Mouse (Mus musculus) bone marrow macrophage, adult 2 months (primary cell): ENCODE data around the gene Lrrc41. TPM values are rescaled to one million over a fixed set of nuclear protein-coding genes. Genes with fewer than 3 reads are reported as not detected.
A peak's percentile ranks its signal among the peaks of the same experiment; 100 is the strongest.

Experiments used
- H3K27ac ChIP-seq: 2 replicates; pipeline ENCODE4 v1.5.1; 2012; ENCODE audit warnings: low read depth, low read length; ENCODE audit not compliant: insufficient read depth
- H3K4me1 ChIP-seq: 2 replicates; pipeline ENCODE4 v1.6.1; 2012; ENCODE audit warnings: low read length; ENCODE audit not compliant: control insufficient read depth, insufficient read depth
- H3K4me3 ChIP-seq: 2 replicates; pipeline ENCODE4 v1.5.1; 2012; ENCODE audit warnings: mild to moderate bottlenecking, low read length, moderate library complexity; ENCODE audit not compliant: insufficient read depth
- CTCF ChIP-seq: IDR thresholded peaks from 2 replicates; pipeline ENCODE4 v1.5.1; 2012; ENCODE audit warnings: low read depth, mild to moderate bottlenecking, low read length, moderate library complexity
- POLR2A ChIP-seq: IDR thresholded peaks from 2 replicates; pipeline ENCODE4 v1.6.1; 2012; ENCODE audit warnings: mild to moderate bottlenecking, low read depth, low read length, borderline replicate concordance
- polyA plus RNA-seq: library from polyadenylated mRNA; stranded (reverse); fragments of >200 nt; gene quantifications from 2 replicates; pipeline ENCODE4 v1.2.4, GENCODE M21; 2012; ENCODE audit not compliant: missing spikeins, insufficient read depth, insufficient read length

Lrrc41 gene
- polyA plus RNA-seq, 1 experiment, result 28.2 TPM

DNA sequence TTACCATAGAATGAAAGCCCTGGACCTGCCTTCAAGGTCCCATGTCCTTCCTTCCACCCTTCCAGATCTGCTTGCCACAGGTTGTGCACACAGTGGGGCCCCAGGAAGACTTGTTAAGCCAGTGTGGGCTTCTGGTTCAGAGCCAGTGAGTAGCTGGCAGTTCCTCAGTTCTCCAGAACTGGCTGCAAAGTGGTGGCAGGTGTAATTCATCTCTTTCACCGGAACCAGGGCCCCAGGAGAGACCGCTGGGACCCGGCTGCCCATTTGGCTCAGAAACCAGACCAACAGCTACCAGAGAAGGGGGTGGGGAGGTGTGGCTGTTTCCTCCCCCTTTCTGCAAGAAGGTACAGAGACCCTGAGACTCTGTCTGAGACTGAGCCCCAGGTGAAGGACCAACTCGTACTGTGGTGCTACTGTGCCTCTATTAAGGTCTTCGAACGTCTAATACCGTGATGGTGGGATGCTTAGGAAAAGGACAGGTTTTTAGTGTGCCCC is 68.3 kb downstream of the Lrrc41 start:
- Histone ChIP-seq H3K4me3 (no peak overlapping the region), H3K27ac (no peak overlapping the region), H3K4me1 (0 out of 2 replicates have a peak, but pooled peaks cover 2% of the 10 kb centered on the region)
- TF ChIP-seq CTCF, result no peak
- TF ChIP-seq POLR2A, result no peak

DNA sequence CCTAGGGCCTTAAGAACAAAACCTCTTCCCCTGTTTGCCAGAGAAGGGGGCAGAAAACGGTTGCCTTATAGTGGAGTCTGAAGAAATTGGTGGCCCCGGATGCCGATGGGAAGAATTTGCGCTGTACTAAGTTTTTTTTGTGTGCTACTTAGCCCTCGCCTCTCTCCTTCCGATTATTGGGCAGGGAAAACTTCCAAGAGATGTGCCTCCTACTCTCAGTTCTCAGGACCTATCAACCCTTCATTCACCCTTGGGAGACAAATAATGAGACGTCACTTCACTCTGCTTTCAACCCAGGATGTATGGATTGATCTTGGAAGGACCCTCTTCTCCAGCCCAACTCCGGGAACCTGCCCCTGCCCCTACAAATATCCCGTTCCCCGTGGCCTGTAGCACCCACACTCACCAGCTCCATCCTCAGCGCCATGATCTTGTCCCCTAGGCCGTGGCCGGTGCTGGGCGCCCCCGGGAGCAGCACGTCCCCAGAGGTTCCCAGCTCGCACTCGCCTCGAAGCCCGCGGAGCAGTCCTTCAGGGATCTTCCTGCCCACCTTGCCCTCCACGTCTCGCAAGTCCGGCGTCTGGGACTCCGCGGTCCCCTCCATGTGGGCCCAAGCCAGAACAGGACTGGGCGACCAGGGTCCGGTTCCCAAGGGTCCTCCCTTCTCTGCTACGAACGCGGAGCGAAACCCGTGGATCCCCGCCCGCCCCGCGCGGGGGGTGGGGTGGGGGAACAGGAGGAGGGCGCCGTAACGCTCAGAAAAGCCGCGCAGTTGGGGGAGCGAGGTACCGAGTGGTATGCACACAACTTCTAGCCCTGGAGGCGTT is 69.0 kb downstream of the Lrrc41 start:
- H3K4me3 ChIP-seq, result peak overlapping the region; percentile 62
- H3K27ac ChIP-seq, result no peak overlapping the region
- H3K4me1 ChIP-seq, result 0 out of 2 replicates have a peak, but pooled peaks cover 2% of the 10 kb centered on the region
- TF ChIP-seq POLR2A, result no peak
- no peak for TF ChIP-seq CTCF

Other genes with a start within 250 kb of the Lrrc41 start
- gene Mob3c, start 247.2 kb upstream of the Lrrc41 start, polyA plus RNA-seq, result 25.3 and 27.5 TPM in 2 replicates
- gene Mknk1, start 236.1 kb upstream of the Lrrc41 start, polyA plus RNA-seq, result 138 and 149 TPM in 2 replicates
- not detected in 2 replicates for gene Kncn, start 190.9 kb upstream of the Lrrc41 start, polyA plus RNA-seq
- gene 6430628N08Rik, start 184.6 kb upstream of the Lrrc41 start, polyA plus RNA-seq, result not detected in 2 replicates
- gene Dmbx1, start 135.3 kb upstream of the Lrrc41 start, polyA plus RNA-seq, result not detected in 2 replicates
- gene Faah, start 57.3 kb upstream of the Lrrc41 start, polyA plus RNA-seq, result not detected in 2 replicates
- gene Nsun4, start 21.4 kb upstream of the Lrrc41 start, polyA plus RNA-seq, result 12.4 and 12.8 TPM in 2 replicates
- 470 and 523 TPM in 2 replicates for gene Uqcrh, start 198 bp upstream of the Lrrc41 start, polyA plus RNA-seq
- 10.0 and 11.7 TPM in 2 replicates for gene Rad54l, start 48.4 kb downstream of the Lrrc41 start, polyA plus RNA-seq
- 22.3 and 24.0 TPM in 2 replicates for gene Pomgnt1, start 48.6 kb downstream of the Lrrc41 start, polyA plus RNA-seq
- gene Lurap1, start 76.1 kb downstream of the Lrrc41 start, polyA plus RNA-seq, result 0.12 and 0.13 TPM in 2 replicates
- gene Tspan1, start 92.3 kb downstream of the Lrrc41 start, polyA plus RNA-seq, result not detected in 2 replicates
- not detected in 2 replicates for gene 1700042G07Rik, start 98.1 kb downstream of the Lrrc41 start, polyA plus RNA-seq
- not detected in 2 replicates for gene Gm49337, start 98.1 kb downstream of the Lrrc41 start, polyA plus RNA-seq
- gene Pik3r3, start 146.3 kb downstream of the Lrrc41 start, polyA plus RNA-seq, result 0.33 and 1.0 TPM in 2 replicates